Mouse (Mus musculus): Measurements from ENCODE around the gene Ddo. TPM values are rescaled to one million over a fixed set of nuclear protein-coding genes. Genes with fewer than 3 reads are reported as not detected.

Gene Ddo
- total RNA-seq, 2 experiments from 2014 or later = 9.5 to 11.1 TPM

DNA sequence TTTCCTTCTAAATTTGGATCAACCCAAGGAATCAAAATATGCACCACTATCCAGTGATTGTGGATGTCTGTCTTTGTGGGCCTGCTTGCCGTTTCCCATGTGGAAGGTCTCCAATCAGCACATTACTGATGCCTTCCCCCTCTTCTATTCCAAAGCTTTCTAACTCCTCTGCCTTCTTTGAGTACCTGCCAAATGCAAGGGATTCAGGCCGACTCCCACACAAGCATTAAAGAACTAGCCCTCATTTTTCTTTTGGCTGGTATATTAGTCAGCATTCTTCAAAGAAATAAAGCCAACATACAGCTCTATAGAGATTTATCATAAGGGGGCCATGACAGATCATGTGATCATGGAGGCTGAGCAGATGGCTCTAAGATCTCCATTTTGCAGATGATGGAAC, 21.9 kb downstream of the Ddo start:
- no peak for DNase-seq (ENCODE audit: low spot score in 2 of 2)

DNA sequence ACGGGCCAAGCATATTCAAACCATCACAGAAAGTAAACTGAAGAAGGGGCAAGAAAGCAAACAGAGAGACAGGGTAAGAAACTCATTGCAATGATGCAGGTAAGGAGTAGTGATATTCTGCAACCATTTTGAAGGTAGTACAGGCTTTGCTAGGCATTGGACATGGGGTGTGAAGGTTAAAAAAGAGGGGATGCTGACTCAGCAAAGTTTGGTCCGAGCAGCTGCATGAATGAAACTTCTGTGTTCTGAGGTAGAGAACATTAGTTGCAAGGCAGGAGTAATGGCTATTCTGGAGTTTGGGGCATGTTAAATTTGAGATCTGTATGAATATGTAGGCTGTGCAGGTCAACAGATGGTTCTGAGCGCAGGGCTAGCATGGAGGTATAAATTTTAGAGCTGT, 35.5 kb downstream of the Ddo start:
- DNase-seq (ENCODE audit: low spot score in 2 of 2) = no peak

DNA sequence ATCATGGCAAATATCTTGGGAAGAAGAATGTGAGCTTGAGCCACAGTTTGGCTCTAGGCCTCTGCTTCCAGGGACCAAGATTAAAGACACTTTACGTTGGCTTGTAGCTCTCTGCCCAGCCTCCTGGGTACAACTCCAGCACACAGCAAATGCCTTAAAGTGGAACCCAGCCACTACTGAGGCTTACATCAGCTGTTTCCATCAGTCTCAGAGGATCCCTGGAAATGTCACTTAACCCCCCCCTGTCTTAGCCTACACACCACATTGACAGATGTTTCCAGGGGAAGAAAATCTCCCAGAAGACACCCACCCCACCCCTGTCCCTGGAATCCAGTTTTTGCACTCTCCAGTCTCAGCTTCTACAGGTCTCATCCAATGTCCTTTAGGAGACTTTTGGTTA, 37.1 kb downstream of the Ddo start:
- DNase-seq (ENCODE audit: low spot score in 2 of 2) = no peak

DNA sequence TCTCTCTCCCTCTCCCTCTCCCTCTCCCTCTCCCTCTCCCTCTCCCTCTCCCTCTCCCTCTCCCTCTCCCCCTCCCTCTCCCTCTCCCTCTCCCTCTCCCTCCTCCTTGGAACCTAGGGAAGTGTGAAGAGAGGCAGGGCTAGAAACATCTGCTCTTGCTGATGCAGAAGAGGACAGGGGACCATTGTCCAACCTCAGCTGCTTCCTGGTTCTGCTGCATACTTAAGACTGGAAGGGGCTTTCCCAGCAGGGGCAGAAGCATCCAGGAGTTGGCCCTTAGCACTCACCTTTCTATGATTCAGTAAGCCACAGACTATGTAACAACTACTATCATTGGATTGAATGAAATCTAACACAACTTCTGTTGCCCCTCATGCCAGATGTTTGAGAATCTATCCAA, 38.8 kb downstream of the Ddo start:
- no peak for DNase-seq (ENCODE audit: low spot score in 2 of 2)

DNA sequence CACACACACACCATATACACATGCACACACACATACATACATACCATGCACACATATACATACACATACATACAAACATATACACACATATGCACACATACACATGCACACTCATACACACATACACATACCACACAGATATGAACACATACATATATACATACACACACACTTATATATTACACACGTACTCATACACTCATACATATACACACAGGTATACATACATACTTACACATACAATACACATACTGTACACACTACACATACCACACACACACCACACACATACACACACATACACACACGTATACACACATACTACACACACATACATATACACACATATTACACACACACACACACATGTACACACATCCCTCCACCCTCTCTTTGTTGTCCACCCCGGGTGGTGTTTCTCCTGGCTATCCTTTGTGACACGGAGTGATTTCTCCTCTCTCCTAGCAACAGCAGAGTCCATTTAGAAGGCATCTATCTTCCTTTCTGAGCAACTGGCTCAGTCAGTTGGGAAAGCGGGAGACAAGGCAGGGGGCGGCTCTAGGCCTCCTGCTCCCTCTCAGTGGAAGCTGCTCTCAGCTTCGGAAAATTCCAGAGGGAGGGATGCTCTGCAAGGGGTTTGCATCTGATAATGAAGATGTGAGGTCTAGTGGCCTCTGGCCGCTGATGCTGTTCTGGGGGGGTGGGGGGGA, 42.9 kb downstream of the Ddo start:
- DNase-seq (ENCODE audit: low spot score in 2 of 2) = no peak

DNA sequence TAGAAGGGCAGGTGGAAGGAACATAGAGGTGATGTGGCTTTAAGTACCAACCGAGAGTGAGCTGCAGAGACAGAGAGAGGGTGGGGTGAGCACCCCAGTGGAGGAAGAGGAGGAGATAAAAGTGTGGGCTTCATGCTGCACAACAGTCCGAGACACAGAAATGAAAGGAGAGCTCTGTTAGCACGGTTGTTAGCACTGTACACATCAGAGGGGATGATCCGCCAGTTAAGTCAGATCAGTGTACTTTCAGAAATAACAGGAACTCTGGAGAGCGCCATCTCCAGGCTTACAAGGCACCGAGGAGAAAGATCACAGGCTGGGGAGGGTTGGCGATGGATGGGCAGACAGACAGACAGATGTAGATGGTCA, 43.5 kb downstream of the Ddo start:
- no peak for DNase-seq (ENCODE audit: low spot score in 2 of 2)

DNA sequence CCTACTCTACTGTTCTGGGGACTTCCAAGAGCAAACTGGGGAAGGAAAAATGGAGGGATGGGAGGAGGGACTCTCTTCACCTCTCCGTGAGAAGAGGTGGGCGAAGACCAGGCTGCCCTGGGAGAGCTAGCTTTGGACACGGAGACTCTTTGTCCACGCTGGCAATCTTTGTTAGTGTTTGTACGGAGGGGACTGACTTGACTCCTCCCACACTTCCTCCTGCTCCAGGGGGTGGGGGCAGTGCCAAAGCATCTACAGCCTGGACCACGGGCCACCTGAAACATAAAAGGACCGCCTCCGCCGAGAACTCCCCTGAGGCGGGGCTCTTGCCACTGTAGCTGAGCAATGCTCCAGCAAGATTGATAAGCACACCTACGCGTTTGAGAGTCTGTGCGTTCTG, 44.3 kb downstream of the Ddo start:
- DNase-seq (ENCODE audit: low spot score in 2 of 2) = no peak

DNA sequence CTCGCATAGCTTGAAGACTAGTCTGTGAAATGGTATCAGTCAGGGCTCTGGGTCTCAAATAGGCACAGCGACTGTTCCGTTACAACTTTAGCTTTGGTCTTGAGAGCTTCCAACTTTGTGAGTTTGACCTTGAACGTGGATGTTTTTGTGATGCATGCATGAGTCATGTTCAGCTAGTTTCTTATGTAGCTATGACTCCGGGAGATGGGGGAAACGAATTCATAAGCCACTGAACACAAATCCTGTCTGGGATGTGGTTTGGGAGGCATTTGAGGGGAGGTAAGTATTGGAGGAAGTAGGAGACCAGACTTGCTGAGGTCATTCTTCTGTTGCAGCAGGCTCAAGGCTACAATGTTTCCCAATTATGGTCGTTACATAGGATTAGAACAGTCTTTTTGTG, 46.1 kb downstream of the Ddo start:
- no peak for DNase-seq (ENCODE audit: low spot score in 2 of 2)

DNA sequence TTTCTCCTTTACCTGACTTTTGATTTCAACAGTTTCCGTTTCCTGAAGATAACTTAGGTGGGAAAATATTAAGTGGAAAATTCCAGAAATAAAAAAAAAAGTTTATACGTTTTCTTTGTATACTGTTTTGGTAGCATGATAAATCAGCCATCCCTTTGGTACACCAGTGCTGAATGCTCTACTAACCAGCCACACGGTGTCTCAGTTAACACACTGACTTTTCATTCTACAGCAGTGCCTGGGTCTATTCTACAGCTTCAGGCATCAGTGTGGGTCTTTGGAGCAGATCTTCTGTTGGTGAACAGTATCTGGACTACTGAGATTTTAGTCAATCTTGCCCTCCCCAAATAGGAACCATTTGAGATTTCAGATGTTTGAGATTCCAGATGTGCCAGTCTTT, 48.7 kb downstream of the Ddo start:
- DNase-seq (ENCODE audit: low spot score in 2 of 2) = no peak

DNA sequence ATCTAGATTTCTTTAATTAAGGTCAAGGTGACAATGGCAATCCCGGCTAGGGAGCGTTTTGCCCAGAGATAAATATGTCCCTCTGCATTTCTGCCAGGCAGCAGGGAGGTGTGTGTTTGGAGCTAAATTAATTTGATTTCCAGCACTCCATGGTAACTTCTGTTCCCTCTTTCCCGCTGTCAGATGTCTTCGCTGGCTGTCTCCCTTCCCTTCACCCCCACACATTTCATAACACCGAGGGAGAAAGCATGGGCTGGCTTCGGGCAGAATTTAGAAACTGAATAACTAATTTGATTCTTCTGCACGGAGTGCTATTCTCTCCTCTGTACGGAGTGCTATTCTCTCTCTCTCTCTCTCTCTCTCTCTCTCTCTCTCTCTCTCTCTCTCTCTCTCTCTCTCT, 52.7 kb downstream of the Ddo start:
- DNase-seq (ENCODE audit: low spot score in 2 of 2) = peak; percentile 45 to 85

DNA sequence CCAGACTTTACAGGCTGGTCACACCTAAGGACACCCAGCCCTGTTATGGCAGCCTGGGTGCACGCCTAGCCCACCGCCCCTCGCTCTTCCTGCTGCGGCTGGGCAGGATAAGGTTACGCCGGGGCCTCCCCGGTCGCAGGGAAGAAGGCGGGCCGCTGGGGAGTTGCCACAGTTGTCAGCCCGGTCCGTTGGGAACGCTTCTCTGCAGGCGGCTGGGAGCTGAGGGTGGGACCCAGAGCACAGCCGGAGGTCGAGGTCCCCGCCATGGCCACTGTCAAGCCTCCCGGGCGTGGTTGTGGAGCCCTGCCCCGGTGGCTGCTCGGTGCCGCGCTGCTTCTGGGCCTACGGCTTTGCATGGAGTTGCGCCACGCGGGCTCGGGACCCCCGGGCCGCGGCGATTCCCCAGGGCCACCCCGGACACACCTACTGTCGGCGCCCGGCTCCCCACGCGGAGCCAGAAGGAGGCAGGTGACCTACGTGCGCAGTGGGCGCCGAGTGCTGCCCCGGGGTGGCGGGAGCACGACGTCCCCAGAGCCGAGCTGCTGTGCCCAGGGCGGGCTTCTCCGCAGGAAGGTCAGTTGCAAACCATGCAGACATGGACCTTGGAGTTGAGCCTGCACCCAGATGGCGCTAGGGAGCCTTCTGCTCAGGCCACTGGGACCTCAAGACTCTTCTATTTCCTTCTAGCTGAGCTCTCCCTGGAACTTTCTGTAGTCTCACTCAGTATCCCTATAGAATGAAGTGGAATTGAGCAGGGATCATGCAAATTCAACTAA, 53.5 kb downstream of the Ddo start, which contains the start of gene Mettl24:
Gene Mettl24, plus strand, starts transcription at position 191 of the 776 bp plus-strand sequence.
- DNase-seq (ENCODE audit: low spot score in 2 of 2) = peak; percentile 57 to 58

DNA sequence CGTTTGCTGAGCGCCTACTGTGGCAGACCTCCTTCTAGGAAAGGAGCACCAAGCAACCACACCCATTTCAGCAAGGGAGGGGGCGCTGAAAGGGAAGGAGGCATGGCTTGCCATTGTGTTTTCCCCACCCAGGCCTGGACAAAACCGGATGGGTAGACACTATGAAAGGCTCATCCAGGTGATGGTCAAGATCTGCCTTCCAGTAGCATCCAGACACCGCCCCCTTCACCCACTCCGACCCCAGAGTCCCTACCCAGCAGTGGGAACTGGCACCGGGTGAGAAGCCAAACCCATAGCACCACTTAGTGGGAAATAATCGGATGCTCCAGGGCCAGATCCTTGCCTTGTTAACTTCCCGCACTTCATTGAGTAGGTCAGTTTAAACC, 54.0 kb downstream of the Ddo start:
- no peak for DNase-seq (ENCODE audit: low spot score in 2 of 2)

DNA sequence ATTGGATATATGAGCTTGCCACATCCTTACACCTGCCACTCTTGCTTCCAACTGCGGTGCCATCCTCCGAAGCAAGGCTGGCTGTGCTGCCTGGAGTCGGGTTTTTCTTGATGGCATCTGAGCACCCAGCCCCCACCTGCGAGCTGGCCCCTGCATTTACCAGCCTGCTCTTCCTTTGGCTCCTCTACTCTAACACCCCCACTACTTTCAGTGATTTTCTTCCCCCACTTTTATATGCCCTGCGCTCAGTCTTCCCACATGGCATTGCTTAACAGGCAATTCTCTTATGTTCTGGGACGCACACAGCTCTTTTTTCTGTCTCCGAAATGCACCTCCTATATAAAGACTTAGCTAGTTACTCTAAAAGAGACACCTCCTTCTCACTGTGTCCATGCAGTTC, 54.5 kb downstream of the Ddo start:
- peak in 1 of 2 experiments; percentile 29 for DNase-seq (ENCODE audit: low spot score in 2 of 2)

DNA sequence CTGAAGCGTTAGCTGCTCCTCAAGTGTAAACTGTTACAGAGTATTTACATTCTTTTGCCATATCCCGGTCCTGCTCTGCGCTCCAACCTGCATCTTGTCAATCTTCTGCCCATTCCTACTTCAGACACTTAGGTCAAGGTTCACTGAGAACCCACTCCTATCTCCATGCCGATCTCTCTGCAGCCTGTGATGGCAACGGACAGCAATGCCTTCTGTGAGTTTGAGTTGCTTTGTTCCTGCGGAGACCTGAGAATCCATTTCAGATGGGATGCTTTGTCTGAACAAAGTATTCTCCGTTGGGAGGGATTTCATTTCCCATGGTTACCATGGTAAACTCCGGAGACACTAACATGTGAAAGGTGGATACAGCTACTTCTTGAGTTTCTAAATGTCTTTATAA, 55.8 kb downstream of the Ddo start:
- peak in 1 of 2 experiments; percentile 0 for DNase-seq (ENCODE audit: low spot score in 2 of 2)

DNA sequence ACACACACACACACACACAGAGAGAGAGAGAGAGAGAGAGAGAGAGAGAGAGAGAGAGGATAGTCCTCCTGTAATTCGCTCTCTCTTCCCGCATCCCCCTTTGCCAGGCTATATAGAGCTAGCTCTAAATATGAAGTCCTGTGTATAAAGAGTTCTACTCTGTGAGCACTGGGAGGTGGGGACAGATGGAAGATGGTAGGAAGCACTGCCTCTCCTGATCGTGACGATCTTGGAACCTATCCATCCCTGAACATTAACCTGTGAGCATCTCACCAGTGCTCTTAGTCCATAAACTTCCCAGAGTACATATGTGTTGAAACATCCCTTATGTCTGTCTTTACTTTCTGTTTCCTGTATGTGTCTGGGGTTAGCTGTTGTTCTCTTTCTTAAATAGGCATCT, 57.2 kb downstream of the Ddo start:
- DNase-seq (ENCODE audit: low spot score in 2 of 2) = peak in 1 of 2 experiments; percentile 5

DNA sequence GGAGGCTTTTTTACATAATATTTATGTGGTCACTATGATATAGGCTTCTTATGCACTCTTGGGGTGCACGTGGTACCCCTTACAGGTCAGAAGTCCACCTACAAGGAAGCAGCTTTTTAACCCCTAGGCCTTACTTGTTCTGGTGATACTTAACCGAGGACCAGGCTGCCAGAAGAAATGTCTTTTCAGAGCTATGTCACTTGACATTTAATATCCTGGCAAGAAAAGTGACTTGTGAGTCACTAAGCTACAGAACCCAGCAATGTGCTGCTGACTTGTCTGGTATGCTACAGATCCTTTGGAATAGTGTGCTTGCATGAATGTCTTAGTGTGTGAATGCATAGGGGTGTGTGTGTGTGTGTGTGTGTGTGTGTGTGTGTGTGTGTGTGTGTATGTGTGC, 57.6 kb downstream of the Ddo start:
- DNase-seq (ENCODE audit: low spot score in 2 of 2) = peak in 1 of 2 experiments; percentile 22

DNA sequence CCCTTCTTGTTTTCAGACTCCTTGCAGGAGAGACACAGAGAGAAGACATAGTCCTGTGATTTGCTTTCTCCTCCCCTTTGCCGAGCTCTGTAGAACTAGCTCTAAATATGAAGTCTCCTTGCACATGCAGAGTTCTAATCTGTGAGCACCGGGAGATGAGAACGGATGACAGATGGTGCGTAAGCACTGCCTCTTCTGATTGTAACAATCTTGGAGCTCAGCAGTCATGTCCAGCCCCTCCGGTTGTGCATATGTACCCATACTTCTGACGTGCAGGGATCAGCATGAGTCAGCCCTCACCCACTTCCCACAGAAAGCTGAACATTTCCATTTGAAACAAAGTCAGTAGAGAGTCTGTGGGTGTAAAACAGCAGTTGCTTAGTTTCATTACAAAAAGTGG, 58.5 kb downstream of the Ddo start:
- DNase-seq (ENCODE audit: low spot score in 2 of 2) = peak; percentile 47 to 80

DNA sequence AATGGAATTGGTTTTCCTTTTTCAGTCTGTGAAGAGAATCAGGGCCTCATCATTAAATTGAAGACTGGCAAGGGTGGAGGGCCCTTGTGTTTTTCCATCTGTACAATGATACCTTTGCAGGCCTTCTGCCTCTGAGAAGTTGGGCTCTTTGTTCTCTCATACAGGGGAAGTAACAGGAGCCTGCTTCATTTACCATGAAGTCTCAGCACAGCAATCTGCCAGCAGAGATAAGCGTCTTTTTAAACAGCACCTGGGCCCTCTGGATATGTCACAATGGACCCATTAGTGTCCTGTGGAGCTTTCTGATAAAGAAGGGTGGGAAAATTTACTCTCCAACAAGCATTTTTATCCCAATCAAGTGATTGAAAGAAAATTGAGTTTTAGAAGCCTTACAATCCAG, 59.1 kb downstream of the Ddo start:
- DNase-seq (ENCODE audit: low spot score in 2 of 2) = no peak

DNA sequence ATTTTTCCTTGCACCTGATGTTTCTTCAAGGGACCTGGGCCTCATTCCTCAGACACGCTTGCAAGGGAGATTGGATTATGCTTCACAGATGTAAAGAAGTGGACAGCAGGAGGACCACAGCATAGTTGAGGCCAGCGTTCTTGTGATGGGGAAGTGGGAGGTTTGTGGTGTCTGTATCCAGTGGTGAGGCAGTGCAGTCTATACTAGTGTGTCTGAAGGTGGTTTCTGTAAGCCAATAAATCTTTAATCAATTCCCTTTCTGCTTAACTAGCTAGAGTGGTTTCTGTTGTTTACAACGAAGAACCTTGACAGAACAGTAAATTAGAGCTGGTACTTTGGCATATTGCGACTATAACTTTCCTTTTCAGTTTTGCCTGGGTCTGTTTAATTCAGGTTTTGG, 68.8 kb downstream of the Ddo start:
- peak in 1 of 2 experiments; percentile 0 for DNase-seq (ENCODE audit: low spot score in 2 of 2)

DNA sequence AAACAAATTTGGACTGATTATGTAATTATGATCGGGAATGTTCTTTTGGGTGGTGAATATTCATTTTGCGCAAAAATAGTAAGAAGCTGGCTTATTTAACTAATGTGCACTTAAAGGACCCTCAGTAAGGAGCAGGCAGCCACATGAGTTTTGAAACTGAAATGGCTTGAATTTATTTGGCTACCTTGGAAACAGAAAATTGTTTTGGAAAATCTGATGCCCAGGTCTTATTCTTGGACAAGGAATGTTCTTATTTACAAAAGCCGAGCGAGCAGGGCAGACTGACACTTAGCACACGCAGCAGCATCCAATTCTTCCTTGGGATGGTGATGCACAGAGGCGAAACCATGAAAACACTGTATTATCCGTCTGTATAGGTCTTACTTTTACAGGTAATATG, 81.3 kb downstream of the Ddo start:
- peak in 1 of 2 experiments; percentile 0 for DNase-seq (ENCODE audit: low spot score in 2 of 2)

DNA sequence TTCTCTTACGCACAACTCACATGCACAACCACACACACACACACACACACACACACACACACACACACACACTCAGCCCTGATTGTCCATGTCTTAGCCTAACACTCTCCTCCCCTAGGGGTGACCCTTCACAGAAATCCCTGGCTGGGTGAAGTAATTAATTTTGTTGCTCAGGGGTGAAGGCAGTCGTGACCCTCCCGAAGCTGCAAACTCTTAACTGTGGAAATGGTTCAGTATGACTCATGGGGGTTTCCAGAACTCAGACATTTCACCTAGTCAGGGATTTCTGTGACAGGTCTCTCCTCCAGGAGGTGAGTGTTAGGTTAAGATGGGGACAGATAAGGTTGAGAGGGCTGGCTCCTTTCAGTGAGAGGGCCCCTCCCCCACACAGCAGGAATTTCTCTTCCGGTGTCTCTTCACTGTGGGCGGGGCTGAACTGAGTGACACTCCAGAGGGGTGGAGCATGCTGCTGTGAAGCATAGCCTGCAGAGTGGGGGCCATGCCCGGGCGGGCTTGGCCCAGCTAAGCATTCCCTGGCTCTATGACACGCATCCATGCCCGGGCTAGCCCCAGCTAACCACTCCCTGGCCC, 83.3 kb downstream of the Ddo start:
- peak in 1 of 2 experiments; percentile 0 for DNase-seq (ENCODE audit: low spot score in 2 of 2)

DNA sequence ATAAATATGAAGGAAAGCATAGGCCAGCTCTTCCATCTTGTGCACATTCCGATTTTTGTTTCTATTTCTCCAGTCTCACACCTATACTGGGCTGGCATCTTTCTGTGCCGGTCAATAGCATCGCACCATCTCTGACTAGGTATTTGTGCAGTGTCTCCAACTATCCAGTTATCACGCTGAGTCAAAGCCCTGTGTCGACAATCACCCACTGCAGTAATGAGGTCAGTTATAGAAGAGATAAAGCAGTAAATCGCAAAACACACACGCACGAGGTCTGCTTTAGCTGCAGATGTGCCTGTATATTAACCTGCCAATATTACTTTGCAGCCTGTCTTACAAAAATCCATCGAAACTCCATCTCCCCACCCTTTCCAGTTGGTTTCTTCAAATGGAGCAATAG, 84.0 kb downstream of the Ddo start:
- peak in 1 of 2 experiments; percentile 1 for DNase-seq (ENCODE audit: low spot score in 2 of 2)

All from layer of hippocampus, postnatal 14 days (tissue).